Mouse (Mus musculus) thymus, postnatal 4 days (tissue): ENCODE measurements at regions not wholly inside any gene's neighbourhood (a gene's known extent, or its start where the extent isn't known, plus 50 kb on each side); places are given as distances from the start of the nearest gene placed in this dataset.

Source experiments
- DNase-seq: peaks from one replicate; pipeline ENCODE4 v3.0.0; 2021

- DNase-seq: no peak
Observed at GRCm38 (mm10) chr3:150109561-150109960, 1119.2 kb upstream of the Adgrl2 start.

- DNase-seq: no peak
Observed at GRCm38 (mm10) chr3:150112231-150112630, 1121.9 kb upstream of the Adgrl2 start.

- no peak for DNase-seq
Observed at GRCm38 (mm10) chr3:150119866-150120265, 1129.5 kb upstream of the Adgrl2 start.

- DNase-seq: no peak
Observed at GRCm38 (mm10) chr3:150146635-150147034, 1156.3 kb upstream of the Adgrl2 start.

- no peak for DNase-seq
Observed at GRCm38 (mm10) chr3:150151152-150151822, 1160.9 kb upstream of the Adgrl2 start.

- DNase-seq: no peak
Observed at GRCm38 (mm10) chr3:150151823-150152158, 1161.4 kb upstream of the Adgrl2 start.

- no peak for DNase-seq
Observed at GRCm38 (mm10) chr3:150152893-150153292, 1162.5 kb upstream of the Adgrl2 start.

GRCm38 (mm10) chr3:150185807-150186206 lies 1195.5 kb upstream of the Adgrl2 start:
- no peak for DNase-seq

GRCm38 (mm10) chr3:150193132-150193531 lies 1202.8 kb upstream of the Adgrl2 start:
- no peak for DNase-seq

- no peak for DNase-seq
Observed at GRCm38 (mm10) chr3:150198492-150198891, 1208.1 kb upstream of the Adgrl2 start.

GRCm38 (mm10) chr3:150205902-150206301 lies 1215.5 kb upstream of the Adgrl2 start:
- DNase-seq: no peak

GRCm38 (mm10) chr3:150233279-150233678 lies 1204.4 kb upstream of the Adgrl4 start:
- DNase-seq: no peak

GRCm38 (mm10) chr3:150236946-150237600 lies 1200.6 kb upstream of the Adgrl4 start:
- DNase-seq: no peak

GRCm38 (mm10) chr3:150275038-150275437 lies 1162.6 kb upstream of the Adgrl4 start:
- DNase-seq: no peak

- no peak for DNase-seq
Observed at GRCm38 (mm10) chr3:150296057-150296710, 1141.5 kb upstream of the Adgrl4 start.

- DNase-seq: no peak
Observed at GRCm38 (mm10) chr3:150328811-150329210, 1108.9 kb upstream of the Adgrl4 start.

GRCm38 (mm10) chr3:150352139-150352725 lies 1085.5 kb upstream of the Adgrl4 start:
- no peak for DNase-seq

GRCm38 (mm10) chr3:150365766-150366165 lies 1071.9 kb upstream of the Adgrl4 start:
- no peak for DNase-seq

GRCm38 (mm10) chr3:150384996-150385627 lies 1052.6 kb upstream of the Adgrl4 start:
- peak; percentile 6 for DNase-seq

GRCm38 (mm10) chr3:150401694-150402301 lies 1035.9 kb upstream of the Adgrl4 start:
- no peak for DNase-seq

GRCm38 (mm10) chr3:150406086-150406485 lies 1031.6 kb upstream of the Adgrl4 start:
- no peak for DNase-seq

- DNase-seq: no peak
Observed at GRCm38 (mm10) chr3:150415277-150415676, 1022.4 kb upstream of the Adgrl4 start.

- DNase-seq: no peak
Observed at GRCm38 (mm10) chr3:150416447-150416846, 1021.2 kb upstream of the Adgrl4 start.
